Mouse (Mus musculus) myocyte (in vitro differentiated cells): ENCODE measurements around the gene Sgo1. TPM values are rescaled to one million over a fixed set of nuclear protein-coding genes. Genes with fewer than 3 reads are reported as not detected.

Experiments used
- H3K27me3 ChIP-seq: one replicate; pipeline ENCODE4 v1.6.1; 2011; ENCODE audit not compliant: control insufficient read depth, insufficient read depth, insufficient read length
- H3K36me3 ChIP-seq: one replicate; pipeline ENCODE4 v1.6.1; 2011; ENCODE audit not compliant: control insufficient read depth, insufficient read depth
- H3K4me2 ChIP-seq: one replicate; pipeline ENCODE4 v1.6.1; 2011; ENCODE audit warnings: low read depth, control low read depth
- H3K4me3 ChIP-seq: one replicate; pipeline ENCODE4 v1.5.1; 2011; ENCODE audit warnings: mild to moderate bottlenecking, control low read depth, moderate library complexity
- H3K79me2 ChIP-seq: one replicate; pipeline ENCODE4 v1.6.1; 2011; ENCODE audit not compliant: control insufficient read depth, insufficient read depth
- H3ac ChIP-seq: one replicate; pipeline ENCODE4 v1.6.1; 2011; ENCODE audit not compliant: control insufficient read depth, insufficient read length
- CEBPB ChIP-seq: IDR thresholded peaks from 2 replicates; pipeline ENCODE4 v1.6.1; 2011; ENCODE audit warnings: mild to moderate bottlenecking, moderate library complexity; ENCODE audit not compliant: poor library complexity, insufficient read depth, severe bottlenecking
- E2F4 ChIP-seq: IDR thresholded peaks from one replicate; pipeline ENCODE4 v1.6.1; 2011; ENCODE audit warnings: mild to moderate bottlenecking, control low read depth, moderate library complexity; ENCODE audit not compliant: insufficient read depth
- MAX ChIP-seq: IDR thresholded peaks from one replicate; pipeline ENCODE4 v1.6.1; 2011; ENCODE audit warnings: low read depth, mild to moderate bottlenecking, control low read depth
- MYOD1 ChIP-seq, 3 experiments: IDR thresholded peaks; one replicate each; pipeline ENCODE4 v1.6.1; 2011; ENCODE audit warnings: control low read depth in 2 of 3, low read depth in 2 of 3, mild to moderate bottlenecking in 2 of 3, moderate library complexity in 1 of 3; ENCODE audit not compliant: insufficient read length in 2 of 3, control insufficient read depth in 1 of 3
- MYOG ChIP-seq, 3 experiments: IDR thresholded peaks; one replicate each; pipeline ENCODE4 v1.6.1; 2011; ENCODE audit warnings: control low read depth in 2 of 3, low read depth in 2 of 3, mild to moderate bottlenecking in 2 of 3; ENCODE audit not compliant: insufficient read length in 2 of 3, control insufficient read depth in 1 of 3, insufficient read depth in 1 of 3
- POLR2A ChIP-seq: IDR thresholded peaks from one replicate; pipeline ENCODE4 v1.6.1; 2011; ENCODE audit warnings: low read depth, mild to moderate bottlenecking, control low read depth, moderate library complexity; ENCODE audit not compliant: insufficient read length
- POLR2AphosphoS2 ChIP-seq: IDR thresholded peaks from one replicate; pipeline ENCODE4 v1.6.1; 2011; ENCODE audit warnings: low read depth, control low read depth; ENCODE audit not compliant: insufficient read length
- REST ChIP-seq: IDR thresholded peaks from one replicate; pipeline ENCODE4 v1.6.1; 2011; ENCODE audit warnings: mild to moderate bottlenecking, control low read depth, moderate library complexity; ENCODE audit not compliant: insufficient read depth, insufficient read length
- SRF ChIP-seq: IDR thresholded peaks from one replicate; pipeline ENCODE4 v1.6.1; 2011; ENCODE audit warnings: low read depth; ENCODE audit not compliant: control insufficient read depth, insufficient read length
- TCF12 ChIP-seq: IDR thresholded peaks from one replicate; pipeline ENCODE4 v1.6.1; 2011; ENCODE audit warnings: mild to moderate bottlenecking, control low read depth; ENCODE audit not compliant: poor library complexity, insufficient read depth, severe bottlenecking
- TCF3 ChIP-seq: IDR thresholded peaks from one replicate; pipeline ENCODE4 v1.6.1; 2011; ENCODE audit warnings: low read depth, control low read depth; ENCODE audit not compliant: insufficient read length
- USF1 ChIP-seq: IDR thresholded peaks from one replicate; pipeline ENCODE4 v1.6.1; 2011; ENCODE audit warnings: low read depth, mild to moderate bottlenecking, control low read depth, moderate library complexity
- polyA plus RNA-seq: library from polyadenylated mRNA; unstranded; fragments of >200 nt; fragmentation: generic; extraction: Trizol; gene quantifications from one replicate; pipeline ENCODE4 v1.2.1, GENCODE M21; 2012; ENCODE audit warnings: missing spikeins

The Sgo1 gene
- polyA plus RNA-seq, 1 experiment = 3.1 TPM

DNA sequence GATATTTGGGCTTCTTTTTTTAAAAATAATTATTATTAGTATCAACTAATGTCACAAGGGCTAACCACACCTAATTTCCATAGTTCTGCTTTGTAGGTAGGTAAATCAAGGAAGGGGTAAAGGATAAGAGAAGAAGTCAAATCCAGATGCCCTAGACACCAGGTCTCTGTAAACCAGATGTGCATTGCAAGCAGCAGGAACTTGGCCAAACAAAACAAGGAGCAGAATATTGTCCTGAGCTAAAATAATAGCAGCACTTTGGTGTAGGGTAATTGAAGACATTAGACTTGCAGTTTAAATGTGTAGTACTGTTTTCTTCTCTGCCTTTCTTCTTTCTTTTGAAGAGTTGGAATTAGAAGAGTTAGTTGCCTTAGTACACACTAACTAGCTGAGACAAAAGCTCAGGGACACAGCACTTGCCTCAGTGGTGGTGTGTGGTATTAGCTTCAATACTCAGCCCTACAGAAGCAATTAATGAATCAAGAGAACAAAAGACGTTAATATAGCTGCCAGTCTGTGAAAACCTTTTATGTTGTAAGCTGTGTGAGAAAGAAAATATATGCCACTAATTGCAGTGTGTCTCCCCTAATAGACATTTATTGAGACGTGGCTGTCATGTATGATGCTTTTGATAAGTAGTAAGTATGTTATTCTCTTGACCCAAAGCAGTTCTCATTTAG, 24.3 kb downstream of the Sgo1 start:
- Histone ChIP-seq H3K79me2 (no peaks in the 10 kb centered on the region), H3ac (no peak overlapping the region), H3K36me3 (no peaks in the 10 kb centered on the region), H3K27me3 (no peaks in the 10 kb centered on the region), H3K4me3 (no peak overlapping the region), H3K4me2 (no peak overlapping the region)
- TF ChIP-seq REST = no peak
- no peak for TF ChIP-seq MAX

DNA sequence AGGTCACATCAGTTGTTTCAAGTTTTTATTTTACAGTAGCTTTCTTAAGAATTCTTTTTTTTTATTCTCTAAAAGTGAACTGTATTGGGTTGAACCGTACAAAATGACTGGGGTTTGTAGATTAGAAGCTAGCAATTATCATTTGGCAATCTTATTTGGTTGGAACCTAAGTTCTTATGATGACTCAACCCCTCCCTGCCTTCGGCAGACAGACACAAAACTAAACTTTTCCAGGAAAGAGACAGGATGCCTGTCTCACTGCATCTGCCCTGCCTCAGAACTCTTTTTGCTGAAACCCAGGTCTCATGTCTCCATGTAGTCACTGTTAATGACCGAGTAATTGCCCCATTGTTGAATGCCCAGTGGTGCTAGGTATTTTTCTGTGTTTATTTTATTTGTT, 24.9 kb downstream of the Sgo1 start:
- no peak for TF ChIP-seq CEBPB
- no peak for TF ChIP-seq POLR2AphosphoS2
- no peak for TF ChIP-seq MAX
- TF ChIP-seq REST = no peak
- no peak for TF ChIP-seq MYOD1 (IDR thresholded peaks at IDR 0.05; ENCODE audit: control insufficient read depth in 1 of 3, insufficient read length in 2 of 3, low read depth in 2 of 3)
- TF ChIP-seq TCF3 = no peak
- TF ChIP-seq USF1 = no peak
- no peak for TF ChIP-seq SRF
- TF ChIP-seq POLR2A = no peak
- TF ChIP-seq E2F4 = no peak
- no peak for TF ChIP-seq TCF12
- no peak for TF ChIP-seq MYOG (IDR thresholded peaks at IDR 0.05; ENCODE audit: control insufficient read depth in 1 of 3, insufficient read depth in 1 of 3, insufficient read length in 2 of 3, low read depth in 2 of 3)
- Histone ChIP-seq H3K4me2 (no peak overlapping the region), H3ac (no peak overlapping the region), H3K36me3 (no peaks in the 10 kb centered on the region), H3K27me3 (no peaks in the 10 kb centered on the region), H3K79me2 (no peaks in the 10 kb centered on the region), H3K4me3 (no peak overlapping the region)

DNA sequence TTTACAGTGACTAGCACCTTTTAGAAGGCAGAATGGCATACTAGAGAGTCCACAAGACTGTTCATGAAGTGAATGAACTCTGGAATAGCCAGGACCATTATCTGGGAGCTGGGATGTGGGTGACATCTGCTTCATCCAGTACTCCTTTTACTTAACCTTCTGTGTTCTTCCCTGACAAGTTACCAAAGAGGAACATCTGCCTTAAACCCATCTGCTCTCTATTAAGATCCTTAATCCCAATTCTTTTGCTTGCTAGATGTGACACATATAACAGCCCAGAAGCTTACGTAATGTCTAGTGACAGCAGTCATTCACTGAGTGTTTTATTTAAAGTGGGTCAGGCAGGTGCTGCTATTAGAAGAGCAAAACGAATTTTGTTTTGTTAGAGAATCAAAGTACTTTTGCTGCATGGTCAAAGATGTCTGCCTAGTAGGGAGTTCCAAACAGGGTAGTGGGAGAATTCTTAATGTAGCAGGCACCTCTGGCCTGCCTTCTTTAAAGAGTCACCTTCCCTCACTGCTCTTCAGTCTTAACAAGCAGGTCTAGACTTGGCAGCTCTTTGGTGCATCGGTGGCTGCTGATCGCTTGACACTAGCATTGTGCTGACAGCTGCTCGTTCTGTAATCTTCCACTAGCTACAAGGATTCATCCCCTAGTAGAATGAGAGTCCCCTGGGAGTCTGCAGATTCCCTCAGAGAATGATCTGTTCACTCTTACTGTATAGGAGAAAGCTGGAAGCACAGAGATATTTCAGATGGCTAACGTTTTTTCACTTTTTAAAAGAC, 27.9 kb downstream of the Sgo1 start:
- no peak overlapping the region for H3ac ChIP-seq
- no peaks in the 10 kb centered on the region for H3K36me3 ChIP-seq
- no peak overlapping the region for H3K4me3 ChIP-seq
- H3K4me2 ChIP-seq = no peak overlapping the region
- no peak for TF ChIP-seq POLR2A
- TF ChIP-seq TCF3 = no peak
- no peaks in the 10 kb centered on the region for H3K27me3 ChIP-seq
- H3K79me2 ChIP-seq = no peaks in the 10 kb centered on the region

DNA sequence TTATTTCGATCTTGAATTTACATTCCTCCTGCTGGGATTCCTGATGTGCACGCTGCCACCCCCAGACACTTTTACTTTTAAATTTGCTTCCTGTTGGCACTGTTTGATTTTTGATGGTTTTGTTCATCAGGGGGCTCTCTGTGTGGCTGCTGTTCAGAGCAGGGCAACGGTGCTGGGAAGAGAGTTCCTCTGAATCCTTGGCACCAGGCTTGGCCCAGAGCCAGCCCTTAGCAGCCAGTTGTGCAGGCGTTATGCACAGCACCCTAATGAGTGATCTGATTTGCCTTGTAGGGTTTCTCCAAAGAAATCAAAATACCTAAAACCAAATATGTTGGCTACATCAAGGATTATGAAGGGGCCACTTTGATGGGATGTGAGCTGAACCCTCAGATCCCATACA, 29.4 kb downstream of the Sgo1 start:
- Histone ChIP-seq H3ac (no peak overlapping the region), H3K79me2 (no peaks in the 10 kb centered on the region), H3K4me2 (no peak overlapping the region), H3K36me3 (peaks cover under 1% of the 10 kb centered on the region), H3K27me3 (no peaks in the 10 kb centered on the region), H3K4me3 (no peak overlapping the region)
- TF ChIP-seq SRF (no peak), CEBPB (no peak), REST (no peak), POLR2A (no peak), TCF12 (no peak), MYOG (IDR thresholded peaks at IDR 0.05; ENCODE audit: control insufficient read depth in 1 of 3, insufficient read depth in 1 of 3, insufficient read length in 2 of 3, low read depth in 2 of 3) (no peak), MAX (no peak), E2F4 (no peak), MYOD1 (IDR thresholded peaks at IDR 0.05; ENCODE audit: control insufficient read depth in 1 of 3, insufficient read length in 2 of 3, low read depth in 2 of 3) (no peak), TCF3 (no peak), POLR2AphosphoS2 (no peak)

DNA sequence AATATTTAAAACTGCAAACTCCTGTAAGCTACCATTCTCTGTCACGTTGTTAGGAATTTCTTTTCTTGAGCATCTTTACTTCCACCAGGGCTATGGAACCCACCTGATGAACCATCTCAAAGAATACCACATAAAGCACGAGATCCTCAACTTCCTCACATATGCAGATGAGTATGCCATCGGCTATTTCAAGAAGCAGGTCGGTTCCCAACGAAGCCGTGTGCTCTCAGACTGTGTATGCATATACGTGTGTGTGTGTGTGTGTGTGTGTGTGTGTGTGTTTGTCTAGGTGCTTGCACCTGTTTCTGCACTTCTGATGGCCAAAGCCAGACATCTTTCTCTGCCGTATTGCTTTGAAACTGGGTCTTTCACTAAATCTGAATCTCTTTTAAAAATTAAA, 29.9 kb downstream of the Sgo1 start:
- H3K27me3 ChIP-seq = no peaks in the 10 kb centered on the region
- no peak overlapping the region for H3ac ChIP-seq
- no peak overlapping the region for H3K4me3 ChIP-seq
- no peak overlapping the region for H3K4me2 ChIP-seq
- peaks cover 6% of the 10 kb centered on the region for H3K36me3 ChIP-seq
- no peaks in the 10 kb centered on the region for H3K79me2 ChIP-seq
- TF ChIP-seq POLR2AphosphoS2 = no peak
- no peak for TF ChIP-seq USF1
- no peak for TF ChIP-seq POLR2A
- TF ChIP-seq MYOG (IDR thresholded peaks at IDR 0.05; ENCODE audit: control insufficient read depth in 1 of 3, insufficient read depth in 1 of 3, insufficient read length in 2 of 3, low read depth in 2 of 3) = no peak
- no peak for TF ChIP-seq TCF12
- TF ChIP-seq CEBPB = no peak
- no peak for TF ChIP-seq REST
- no peak for TF ChIP-seq SRF
- no peak for TF ChIP-seq E2F4
- TF ChIP-seq MAX = no peak
- TF ChIP-seq TCF3 = no peak
- no peak for TF ChIP-seq MYOD1 (IDR thresholded peaks at IDR 0.05; ENCODE audit: control insufficient read depth in 1 of 3, insufficient read length in 2 of 3, low read depth in 2 of 3)
